Mouse (Mus musculus) brain, adult 2 months (tissue): ENCODE data around the gene Ppp6r2.
A peak's percentile ranks its signal among the peaks of the same experiment; 100 is the strongest.

ENCODE experiments used
- DNase-seq: peaks from one replicate; pipeline ENCODE4 v3.0.0; 2011; ENCODE audit warnings: low read depth, low spot score

The Ppp6r2 gene

GRCm38 (mm10) chr15:89181561-89182270 is 29.6 kb upstream of the Ppp6r2 start:
- DNase-seq: no peak

- peak; percentile 75 for DNase-seq
Measured at GRCm38 (mm10) chr15:89182328-89182741, 29.0 kb upstream of the Ppp6r2 start.

- DNase-seq: peak; percentile 69
Measured at GRCm38 (mm10) chr15:89182842-89183241, 28.5 kb upstream of the Ppp6r2 start.

- peak; percentile 41 for DNase-seq
Measured at GRCm38 (mm10) chr15:89184141-89184936, 27.0 kb upstream of the Ppp6r2 start.

GRCm38 (mm10) chr15:89184937-89185227 is 26.5 kb upstream of the Ppp6r2 start:
- no peak for DNase-seq

- no peak for DNase-seq
Measured at GRCm38 (mm10) chr15:89195261-89195681, 16.1 kb upstream of the Ppp6r2 start.

GRCm38 (mm10) chr15:89195690-89196312 is 15.6 kb upstream of the Ppp6r2 start:
- DNase-seq: peak; percentile 97

GRCm38 (mm10) chr15:89196313-89196706 is 15.0 kb upstream of the Ppp6r2 start, which contains the start of gene Dennd6b:
Gene Dennd6b (minus strand): TSS chr15:89196496.
- DNase-seq: peak; percentile 99

DNA sequence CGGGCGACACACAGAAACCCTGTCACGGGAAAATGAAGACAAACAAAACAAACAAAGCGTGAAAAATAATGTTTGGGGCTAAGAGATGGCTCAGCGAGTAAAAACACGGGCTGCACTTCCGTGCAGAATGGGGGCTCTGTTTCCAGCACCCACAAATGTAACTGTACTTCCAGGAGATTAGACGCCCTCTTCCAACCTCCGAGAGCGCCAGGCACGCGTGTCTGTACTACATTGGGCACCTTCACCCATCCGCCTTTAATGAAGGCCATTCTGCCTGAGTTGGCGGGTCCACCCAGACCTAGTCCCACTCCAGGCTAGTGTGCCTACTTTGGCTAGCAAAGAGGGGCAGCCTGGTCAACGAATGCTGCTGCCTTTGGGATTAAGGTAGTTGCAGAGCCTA is 14.3 kb upstream of the Ppp6r2 start:
- no peak for DNase-seq

DNA sequence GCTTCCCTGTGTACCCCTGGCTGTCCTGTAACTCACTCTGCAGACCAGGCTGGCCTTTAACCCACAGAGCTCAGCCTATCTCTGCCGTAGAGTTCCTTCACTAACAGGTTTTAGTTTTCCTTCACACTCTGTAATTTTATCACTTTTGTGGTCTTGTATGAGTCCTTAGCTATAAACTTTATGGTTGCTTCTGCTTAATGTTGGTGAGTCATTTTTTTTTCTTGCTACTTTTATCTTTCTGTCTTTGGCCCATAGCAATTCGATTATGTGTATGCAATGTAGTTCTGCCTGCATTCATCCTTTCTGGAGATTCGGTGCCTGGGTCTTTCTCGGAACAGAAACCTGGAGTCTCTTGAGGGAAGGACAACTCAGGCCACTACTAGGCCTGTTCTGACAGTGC is 3.9 kb upstream of the Ppp6r2 start:
- DNase-seq: no peak

DNA sequence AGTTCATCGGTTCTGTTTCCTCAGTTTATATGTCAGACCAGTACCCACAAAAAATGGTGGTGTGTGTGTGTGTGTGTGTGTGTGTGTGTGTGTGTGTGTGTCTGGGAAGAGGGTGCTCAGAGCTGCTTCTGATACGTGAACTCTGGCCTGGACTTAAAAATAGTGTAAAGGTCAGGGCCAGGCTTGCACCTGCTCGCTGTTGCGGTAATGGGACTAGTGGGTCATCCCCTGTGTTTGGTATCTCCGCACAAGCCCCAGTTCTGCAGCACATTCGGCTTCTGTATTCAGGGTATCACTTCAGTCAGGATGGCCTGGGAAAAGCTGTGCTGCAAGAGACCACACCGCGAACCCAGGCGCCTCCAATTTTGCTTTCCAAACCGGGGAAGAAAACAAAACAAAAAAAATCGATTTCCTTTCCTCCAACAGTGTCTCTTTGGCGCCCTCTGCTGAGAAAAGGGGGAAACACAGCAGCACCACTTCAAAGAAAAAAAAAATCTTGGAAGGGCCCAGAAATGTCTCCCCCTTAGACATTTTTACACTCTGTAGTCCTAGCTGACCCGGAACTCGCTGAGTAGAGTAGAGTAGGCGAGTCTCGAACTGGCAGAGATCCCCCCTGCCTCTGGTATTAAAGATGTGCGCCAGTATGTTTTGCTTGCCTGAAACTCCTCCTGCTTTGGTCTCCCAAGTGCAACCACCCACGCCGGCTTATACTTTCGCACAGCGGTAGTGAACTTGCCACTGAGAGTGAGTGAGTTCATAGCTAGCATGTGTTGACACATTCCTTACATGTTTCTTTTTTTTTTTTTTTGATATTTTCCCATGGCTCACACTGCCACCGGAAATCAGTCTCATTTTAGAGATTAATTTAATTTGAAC is 1.2 kb upstream of the Ppp6r2 start:
- peak; percentile 92 for DNase-seq

DNA sequence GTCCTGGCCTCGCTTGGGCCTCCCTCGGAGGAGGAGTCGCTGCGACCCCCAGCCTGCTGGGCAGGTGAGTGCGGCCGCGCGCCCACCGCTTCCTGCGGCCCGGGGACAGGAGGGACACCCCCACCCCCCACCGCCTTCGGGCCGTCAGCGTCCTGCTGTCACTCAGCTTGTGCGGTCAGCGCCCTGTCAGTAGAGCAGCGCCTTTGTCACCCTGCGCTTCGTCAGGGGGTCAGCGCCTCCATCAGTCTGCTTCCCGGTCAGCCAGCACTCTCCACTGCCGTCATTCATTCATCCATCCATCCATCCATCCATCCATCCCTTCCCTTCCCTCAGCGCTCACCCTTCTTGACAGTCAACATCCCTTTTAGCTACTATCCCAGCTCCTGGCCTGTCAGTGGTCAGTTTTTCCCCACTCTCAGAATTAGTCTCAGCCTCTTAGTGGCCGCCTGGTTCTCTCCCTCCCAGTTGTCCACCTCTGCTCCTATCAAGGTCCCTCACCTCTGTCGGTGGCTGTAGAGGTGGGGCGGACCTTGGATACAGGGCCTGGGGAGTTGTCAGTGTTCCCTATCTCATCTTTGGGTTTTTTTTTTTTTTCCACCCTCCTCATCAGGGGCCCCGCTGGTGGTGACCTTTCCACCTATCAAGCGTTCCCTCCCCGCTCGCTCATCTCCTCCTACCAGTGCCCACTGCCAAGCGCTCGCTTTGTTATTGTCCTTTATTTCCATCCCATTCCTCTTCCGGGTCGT is 536 bp downstream of the Ppp6r2 start:
- peak; percentile 63 for DNase-seq

DNA sequence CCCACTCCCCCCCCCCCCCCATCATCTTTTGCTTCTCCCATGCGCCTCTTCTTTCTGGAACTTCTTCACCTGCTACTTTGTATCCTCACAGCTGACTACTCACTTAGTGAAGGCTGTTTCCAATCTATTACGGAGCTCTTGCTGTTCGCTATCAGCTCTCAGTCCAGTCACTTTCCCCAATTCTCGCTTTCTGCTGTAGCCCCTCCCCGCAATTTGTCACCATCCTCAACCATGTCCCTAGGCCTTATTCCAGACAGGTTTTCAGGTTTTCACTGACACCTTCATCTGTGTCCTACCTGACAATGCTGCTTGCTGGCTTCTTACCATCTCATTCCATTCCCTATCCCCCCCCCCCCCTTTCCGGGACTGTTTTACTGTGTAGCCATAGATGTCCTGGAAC is 1.1 kb downstream of the Ppp6r2 start:
- no peak for DNase-seq

DNA sequence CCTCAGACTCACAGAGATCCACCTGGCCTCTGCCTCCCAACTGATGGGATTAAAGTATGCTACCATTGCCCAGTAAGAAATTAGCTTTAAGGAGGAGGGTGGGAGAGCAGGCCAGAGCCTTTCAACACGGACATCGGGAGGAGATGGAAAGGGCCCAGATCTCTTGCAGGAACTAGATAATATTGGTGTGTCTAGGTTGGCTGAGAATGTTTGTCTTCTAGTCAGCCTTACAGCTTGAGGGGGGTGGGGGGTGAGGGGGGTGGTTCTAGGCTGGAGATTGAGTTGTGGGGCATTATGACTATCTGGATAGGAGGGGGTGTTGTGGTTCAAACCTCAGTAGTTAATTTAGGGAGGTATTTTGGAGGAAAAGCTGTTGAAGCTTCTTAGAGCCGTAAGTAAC is 2.2 kb downstream of the Ppp6r2 start:
- DNase-seq: no peak

DNA sequence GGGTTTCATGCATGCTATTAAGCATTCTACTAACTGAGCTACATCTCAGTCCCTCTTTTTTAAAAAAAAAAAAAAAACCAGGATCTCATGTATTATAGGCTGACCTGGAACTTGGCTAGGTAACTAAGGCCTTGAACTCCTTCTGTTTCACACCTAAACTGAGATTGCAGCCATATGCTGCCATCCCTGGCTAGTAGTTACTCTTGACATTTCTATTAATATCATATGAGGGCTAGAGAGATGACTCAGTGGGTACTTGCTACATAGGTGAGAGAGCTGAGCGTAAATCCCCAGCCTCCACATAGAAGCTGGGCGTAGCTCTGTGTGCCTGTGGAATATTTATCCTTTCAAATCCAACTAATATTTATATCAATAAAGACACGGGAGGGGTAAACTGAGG is 3.6 kb downstream of the Ppp6r2 start:
- DNase-seq: peak; percentile 87

- peak; percentile 79 for DNase-seq
Measured at GRCm38 (mm10) chr15:89215611-89216233, 4.4 kb downstream of the Ppp6r2 start.

GRCm38 (mm10) chr15:89233586-89233985 is 22.2 kb downstream of the Ppp6r2 start:
- peak; percentile 95 for DNase-seq

- DNase-seq: no peak
Measured at GRCm38 (mm10) chr15:89234052-89234451, 22.7 kb downstream of the Ppp6r2 start.

DNA sequence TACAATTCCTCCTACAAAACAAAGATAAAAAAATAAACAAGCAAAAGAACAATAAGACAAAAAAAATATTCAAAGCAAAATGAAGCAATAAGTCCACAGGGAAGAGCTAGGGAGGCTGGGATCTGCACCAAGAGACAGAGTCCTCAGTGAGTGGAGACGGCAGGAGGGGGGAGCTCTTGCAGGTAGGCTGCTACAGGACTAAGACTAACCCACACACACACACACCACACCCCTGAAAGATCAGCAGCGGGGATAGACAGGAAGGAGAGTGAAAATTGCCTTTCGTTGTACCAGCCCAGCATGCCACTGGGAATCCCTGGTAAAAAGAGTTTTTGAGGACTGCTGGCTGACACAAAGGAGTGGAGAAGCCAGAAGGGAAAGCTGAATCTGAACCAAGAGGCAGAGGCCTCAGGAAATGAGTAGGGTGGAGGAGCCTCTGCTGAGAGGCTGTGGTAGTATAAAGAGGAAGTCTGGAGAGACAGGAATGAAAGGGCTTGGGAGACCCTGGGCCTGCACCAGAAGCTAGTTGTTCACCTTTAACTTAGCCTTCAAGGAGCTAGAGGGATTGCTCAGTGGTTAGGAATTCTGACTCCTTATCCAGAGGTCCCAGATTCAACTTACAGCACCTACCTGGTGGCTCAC is 28.5 kb downstream of the Ppp6r2 start:
- DNase-seq: no peak

GRCm38 (mm10) chr15:89241025-89241424 is 29.7 kb downstream of the Ppp6r2 start:
- peak; percentile 45 for DNase-seq
